Mouse (Mus musculus): ENCODE measurements at regions not wholly inside any gene's neighbourhood (a gene's known extent, or its start where the extent isn't known, plus 50 kb on each side); places are given as distances from the start of the nearest gene placed in this dataset.
"Not testable (repeated sequence)": the region's sequence is repeated elsewhere in the genome, so short reads cannot be mapped to it uniquely, and the experiment has no call there.

- H3K36me3 ChIP-seq: no peaks in the 10 kb centered on the region
- ATAC-seq (ENCODE audit: insufficient number of reproducible peaks, insufficient read depth, low FRiP score, low TSS enrichment, low read depth): no peak
- no peak overlapping the region for H3K4me3 ChIP-seq
- WGBS: 51% methylated on average over 4 of the region's 4 CpGs
- H3K9ac ChIP-seq: no peak overlapping the region
- no peaks in the 10 kb centered on the region for H3K9me3 ChIP-seq
- no peak overlapping the region for H3K27ac ChIP-seq
- peaks cover 15% of the 10 kb centered on the region; the same call in 1 of the 2 replicates for H3K4me1 ChIP-seq
- H3K27me3 ChIP-seq: no peaks in the 10 kb centered on the region
- no peak overlapping the region for H3K4me2 ChIP-seq
These were observed 136.0 kb upstream of the Ttc29 start for GRCm38 (mm10) chr8:78077122-78077521.

GRCm38 (mm10) chr8:78081395-78081794 lies 131.7 kb upstream of the Ttc29 start:
- H3K4me3 ChIP-seq; ATAC-seq (ENCODE audit: insufficient number of reproducible peaks, insufficient read depth, low FRiP score, low TSS enrichment, low read depth): not testable (repeated sequence)
- 48% methylated on average over 7 of the region's 7 CpGs for WGBS

GRCm38 (mm10) chr8:78083012-78083411 lies 130.1 kb upstream of the Ttc29 start:
- no peaks in the 10 kb centered on the region for H3K27me3 ChIP-seq
- no peaks in the 10 kb centered on the region for H3K9me3 ChIP-seq
- H3K36me3 ChIP-seq: no peaks in the 10 kb centered on the region
- H3K4me1 ChIP-seq: no peaks in the 10 kb centered on the region
- H3K27ac ChIP-seq: no peak overlapping the region
- H3K9ac ChIP-seq: no peak overlapping the region
- ATAC-seq (ENCODE audit: insufficient number of reproducible peaks, insufficient read depth, low FRiP score, low TSS enrichment, low read depth): no peak
- WGBS: 80% methylated on average over 2 of the region's 2 CpGs
- no peak overlapping the region for H3K4me2 ChIP-seq
- H3K4me3 ChIP-seq: no peak overlapping the region

More at GRCm38 (mm10) chr8:78081395-78081794, 131.7 kb upstream of the Ttc29 start:
- not testable (repeated sequence) for H3K36me3 ChIP-seq, H3K4me2 ChIP-seq, H3K9ac ChIP-seq, H3K27ac ChIP-seq, H3K27me3 ChIP-seq, H3K9me3 ChIP-seq
- peaks cover 10% of the 10 kb centered on the region; the same call in 1 of the 2 replicates for H3K4me1 ChIP-seq

GRCm38 (mm10) chr8:78086361-78086760 lies 126.7 kb upstream of the Ttc29 start:
- no peaks in the 10 kb centered on the region for H3K36me3 ChIP-seq
- H3K9ac ChIP-seq: no peak overlapping the region
- no peak for ATAC-seq (ENCODE audit: insufficient number of reproducible peaks, insufficient read depth, low FRiP score, low TSS enrichment, low read depth)
- H3K27me3 ChIP-seq: no peaks in the 10 kb centered on the region
- H3K4me2 ChIP-seq: no peak overlapping the region
- no peak overlapping the region for H3K4me3 ChIP-seq
- no peaks in the 10 kb centered on the region for H3K4me1 ChIP-seq
- WGBS: 95% methylated on average over 3 of the region's 3 CpGs
- no peak overlapping the region for H3K27ac ChIP-seq
- no peaks in the 10 kb centered on the region for H3K9me3 ChIP-seq

GRCm38 (mm10) chr8:78090382-78091122 lies 122.5 kb upstream of the Ttc29 start:
- H3K27me3 ChIP-seq: no peaks in the 10 kb centered on the region
- H3K9me3 ChIP-seq: no peaks in the 10 kb centered on the region
- no peak overlapping the region for H3K4me2 ChIP-seq
- no peaks in the 10 kb centered on the region for H3K36me3 ChIP-seq
- ATAC-seq (ENCODE audit: insufficient number of reproducible peaks, insufficient read depth, low FRiP score, low TSS enrichment, low read depth): no peak
- H3K4me3 ChIP-seq: no peak overlapping the region
- no peaks in the 10 kb centered on the region for H3K4me1 ChIP-seq
- no peak overlapping the region for H3K9ac ChIP-seq
- no peak overlapping the region for H3K27ac ChIP-seq
- 89% methylated on average over 9 of the region's 9 CpGs for WGBS

- ATAC-seq (ENCODE audit: insufficient number of reproducible peaks, insufficient read depth, low FRiP score, low TSS enrichment, low read depth): no peak
- Histone ChIP-seq H3K4me3 (no peak overlapping the region), H3K4me2 (no peak overlapping the region), H3K27me3 (no peaks in the 10 kb centered on the region), H3K9ac (no peak overlapping the region), H3K27ac (no peak overlapping the region), H3K9me3 (no peaks in the 10 kb centered on the region), H3K36me3 (no peaks in the 10 kb centered on the region), H3K4me1 (no peaks in the 10 kb centered on the region)
- whole genome bisulfite sequencing: 61% methylated on average over 5 of the region's 5 CpGs
These were observed 116.7 kb upstream of the Ttc29 start for GRCm38 (mm10) chr8:78096383-78096782.

GRCm38 (mm10) chr8:78098191-78098745 lies 114.8 kb upstream of the Ttc29 start:
- ATAC-seq (ENCODE audit: insufficient number of reproducible peaks, insufficient read depth, low FRiP score, low TSS enrichment, low read depth): no peak
- Histone ChIP-seq H3K9me3 (no peaks in the 10 kb centered on the region), H3K4me2 (no peak overlapping the region), H3K27me3 (no peaks in the 10 kb centered on the region), H3K4me3 (no peak overlapping the region), H3K4me1 (no peaks in the 10 kb centered on the region), H3K36me3 (no peaks in the 10 kb centered on the region), H3K9ac (no peak overlapping the region), H3K27ac (no peak overlapping the region)
- WGBS: 35% methylated on average over 6 of the region's 6 CpGs

GRCm38 (mm10) chr8:78099091-78099490 lies 114.0 kb upstream of the Ttc29 start:
- 69% methylated on average over 3 of the region's 3 CpGs for WGBS
- Histone ChIP-seq H3K9ac (no peak overlapping the region), H3K4me1 (no peaks in the 10 kb centered on the region), H3K4me3 (no peak overlapping the region), H3K4me2 (no peak overlapping the region), H3K36me3 (no peaks in the 10 kb centered on the region), H3K27me3 (no peaks in the 10 kb centered on the region), H3K9me3 (no peaks in the 10 kb centered on the region), H3K27ac (no peak overlapping the region)
- ATAC-seq (ENCODE audit: insufficient number of reproducible peaks, insufficient read depth, low FRiP score, low TSS enrichment, low read depth): no peak

GRCm38 (mm10) chr8:78107339-78107738 lies 105.8 kb upstream of the Ttc29 start:
- Histone ChIP-seq H3K9ac (no peak overlapping the region), H3K36me3 (no peaks in the 10 kb centered on the region), H3K27me3 (no peaks in the 10 kb centered on the region), H3K4me1 (no peaks in the 10 kb centered on the region), H3K9me3 (no peaks in the 10 kb centered on the region), H3K4me3 (no peak overlapping the region), H3K27ac (no peak overlapping the region), H3K4me2 (no peak overlapping the region)
- no peak for ATAC-seq (ENCODE audit: insufficient number of reproducible peaks, insufficient read depth, low FRiP score, low TSS enrichment, low read depth)
- WGBS: 62% methylated on average over 7 of the region's 7 CpGs

GRCm38 (mm10) chr8:78110003-78110649 lies 103.0 kb upstream of the Ttc29 start:
- H3K9ac ChIP-seq: no peak overlapping the region
- H3K4me3 ChIP-seq: no peak overlapping the region
- 82% methylated on average over 3 of the region's 3 CpGs for WGBS
- no peak overlapping the region for H3K4me2 ChIP-seq
- no peaks in the 10 kb centered on the region for H3K36me3 ChIP-seq
- peaks cover 6% of the 10 kb centered on the region; the same call in 1 of the 2 replicates for H3K4me1 ChIP-seq
- no peaks in the 10 kb centered on the region for H3K9me3 ChIP-seq
- no peaks in the 10 kb centered on the region for H3K27me3 ChIP-seq
- H3K27ac ChIP-seq: no peak overlapping the region
- no peak for ATAC-seq (ENCODE audit: insufficient number of reproducible peaks, insufficient read depth, low FRiP score, low TSS enrichment, low read depth)

- H3K4me2 ChIP-seq: peak overlapping the region; percentile 41
- H3K9ac ChIP-seq: no peak overlapping the region
These were observed 100.0 kb upstream of the Ttc29 start for GRCm38 (mm10) chr8:78113105-78113504.

GRCm38 (mm10) chr8:78114512-78114911 lies 98.6 kb upstream of the Ttc29 start:
- 32% methylated on average over 4 of the region's 4 CpGs for WGBS
- Histone ChIP-seq H3K36me3 (no peaks in the 10 kb centered on the region), H3K4me1 (peaks cover 8% of the 10 kb centered on the region), H3K27ac (no peak overlapping the region), H3K9me3 (no peaks in the 10 kb centered on the region), H3K27me3 (no peaks in the 10 kb centered on the region), H3K9ac (no peak overlapping the region), H3K4me3 (no peak overlapping the region), H3K4me2 (no peak overlapping the region)
- ATAC-seq (ENCODE audit: insufficient number of reproducible peaks, insufficient read depth, low FRiP score, low TSS enrichment, low read depth): no peak

More at GRCm38 (mm10) chr8:78113105-78113504, 100.0 kb upstream of the Ttc29 start:
- no peaks in the 10 kb centered on the region for H3K27me3 ChIP-seq
- peaks cover 6% of the 10 kb centered on the region; the same call in 1 of the 2 replicates for H3K4me1 ChIP-seq
- H3K4me3 ChIP-seq: no peak overlapping the region
- no peaks in the 10 kb centered on the region for H3K9me3 ChIP-seq
- no peaks in the 10 kb centered on the region for H3K36me3 ChIP-seq
- no peak for ATAC-seq (ENCODE audit: insufficient number of reproducible peaks, insufficient read depth, low FRiP score, low TSS enrichment, low read depth)
- no peak overlapping the region for H3K27ac ChIP-seq
- WGBS: 20% methylated on average over 12 of the region's 12 CpGs

Data from embryonic facial prominence, embryonic 13.5 days (tissue).